Mouse (Mus musculus) heart, adult 9 months (tissue): ENCODE data around the gene Dmrta2.

Experiments
- DNase-seq, 2 experiments: peaks; one replicate each; pipeline ENCODE4 v3.0.0; 2022; ENCODE audit warnings: low spot score in 2 of 2

The Dmrta2 gene

DNA sequence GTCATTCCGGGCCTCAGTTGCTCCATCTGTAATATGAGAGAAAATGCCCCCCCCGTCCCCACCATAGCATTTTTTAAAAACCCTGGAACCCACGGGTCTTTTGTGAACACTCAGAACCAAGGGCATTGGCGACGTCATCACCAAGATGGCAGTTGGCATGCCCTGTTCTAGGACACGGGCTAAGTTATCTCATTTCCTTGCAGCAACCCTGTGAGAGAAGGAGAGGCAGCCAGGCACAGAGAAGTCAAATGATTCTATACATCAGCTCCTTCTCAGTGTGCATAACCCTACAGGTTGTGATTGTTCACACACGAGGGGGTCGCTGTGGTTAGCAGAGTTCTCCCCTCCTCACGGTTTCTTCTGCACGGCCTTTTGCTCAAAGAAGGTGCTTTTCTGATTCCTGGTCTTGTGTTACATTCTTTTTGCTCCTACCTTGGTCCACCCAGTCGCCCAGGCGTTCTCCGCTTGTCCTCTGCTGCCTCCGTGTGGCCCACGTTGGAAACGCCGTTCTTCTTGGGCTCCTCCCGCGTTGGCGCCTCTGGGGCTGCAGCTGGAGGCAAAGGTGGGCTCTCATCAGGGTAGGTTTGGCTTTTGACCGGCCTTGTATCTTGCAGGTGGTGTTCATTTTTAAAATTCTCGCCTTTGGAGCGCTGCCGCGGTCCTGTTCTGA, 44.2 kb downstream of the Dmrta2 start:
- DNase-seq = peak; percentile 13 to 21

- DNase-seq = no peak
These were observed 50.8 kb downstream of the Dmrta2 start for GRCm38 (mm10) chr4:110028461-110029188.

DNA sequence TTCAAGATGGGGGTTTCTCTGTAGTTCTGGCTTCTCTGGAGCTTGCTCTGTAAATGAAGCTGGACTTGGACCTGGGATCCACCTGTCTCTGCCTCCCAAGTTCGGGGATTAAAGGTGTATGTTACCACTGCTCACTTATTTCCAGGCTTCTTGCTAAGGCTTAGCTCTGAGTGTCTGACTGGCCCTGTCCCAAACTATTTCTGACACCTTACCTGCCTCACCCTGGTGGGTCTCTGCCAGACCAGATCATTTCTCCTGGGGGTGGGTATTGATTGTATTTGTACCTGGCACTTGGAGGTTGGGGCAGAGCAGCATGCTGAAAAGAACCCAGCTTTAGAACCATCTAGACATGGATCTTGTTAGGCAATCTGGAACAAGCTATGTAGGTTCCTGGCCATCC, 51.6 kb downstream of the Dmrta2 start:
- no peak for DNase-seq
